Mouse (Mus musculus) MEL (cell line): ENCODE measurements around the gene Anapc15. TPM values are rescaled to one million over a fixed set of nuclear protein-coding genes. Genes with fewer than 3 reads are reported as not detected.

Source experiments
- DNase-seq: peaks from one replicate; pipeline ENCODE4 v3.0.0; 2011; ENCODE audit warnings: low read depth, low spot score
- H3K27ac ChIP-seq: 2 replicates; pipeline ENCODE4 v1.5.1; 2012; ENCODE audit warnings: low read depth, mild to moderate bottlenecking, control low read depth, low read length, moderate library complexity; ENCODE audit not compliant: control insufficient read depth
- H3K27me3 ChIP-seq, 2 experiments: fragments of 150-350 bp in 1 of 2; sonication (generic) in 1 of 2; 2 replicates each; pipeline ENCODE4 v1.6.1; 2012; ENCODE audit warnings: low read length in 2 of 2, mild to moderate bottlenecking in 2 of 2, improper control_type of control experiment in 1 of 2, moderate library complexity in 1 of 2; ENCODE audit not compliant: insufficient read depth in 2 of 2, control insufficient read depth in 1 of 2
- H3K36me3 ChIP-seq, 2 experiments: 2 replicates each; pipeline ENCODE4 v1.6.1; 2012 to 2014; ENCODE audit warnings: low read length in 2 of 2, improper control_type of control experiment in 1 of 2, inconsistent platforms in 1 of 2, mild to moderate bottlenecking in 1 of 2; ENCODE audit not compliant: insufficient read depth in 2 of 2, control insufficient read depth in 1 of 2
- H3K4me1 ChIP-seq, 2 experiments: fragments of 150-350 bp in 1 of 2; sonication (generic) in 1 of 2; 2 replicates each; pipeline ENCODE4 v1.6.1; 2012; ENCODE audit warnings: low read length in 2 of 2, improper control_type of control experiment in 1 of 2, mild to moderate bottlenecking in 1 of 2; ENCODE audit not compliant: insufficient read depth in 2 of 2, control insufficient read depth in 1 of 2
- H3K4me3 ChIP-seq, 2 experiments: fragments of 150-350 bp in 1 of 2; sonication (generic) in 1 of 2; 2 replicates each; pipeline ENCODE4 v1.5.1; 2012; ENCODE audit warnings: low read depth in 2 of 2, low read length in 2 of 2, mild to moderate bottlenecking in 2 of 2, moderate library complexity in 2 of 2, control low read depth in 1 of 2, improper control_type of control experiment in 1 of 2; ENCODE audit not compliant: control insufficient read depth in 1 of 2, insufficient read depth in 1 of 2
- H3K79me2 ChIP-seq: 2 replicates; pipeline ENCODE4 v1.6.1; 2012; ENCODE audit warnings: mild to moderate bottlenecking, low read length, moderate library complexity; ENCODE audit not compliant: control insufficient read depth, poor library complexity, insufficient read depth
- H3K9ac ChIP-seq: 2 replicates; pipeline ENCODE4 v1.6.1; 2012; ENCODE audit warnings: low read depth, mild to moderate bottlenecking, control low read depth, low read length, moderate library complexity; ENCODE audit not compliant: control insufficient read depth, poor library complexity, severe bottlenecking
- H3K9me3 ChIP-seq: fragments of 150-350 bp; sonication (generic); replicated peaks from 2 replicates; pipeline ENCODE4 v1.6.1; 2012; ENCODE audit warnings: mild to moderate bottlenecking, low read length, improper control_type of control experiment, moderate library complexity; ENCODE audit not compliant: insufficient read depth
- BHLHE40 ChIP-seq: IDR thresholded peaks from 2 replicates; pipeline ENCODE4 v1.6.1; 2012; ENCODE audit warnings: low read depth, mild to moderate bottlenecking, inconsistent platforms, low read length, improper control_type of control experiment, borderline replicate concordance
- CHD2 ChIP-seq: IDR thresholded peaks from 2 replicates; pipeline ENCODE4 v1.6.1; 2011; ENCODE audit warnings: low read length, improper control_type of control experiment
- CTCF ChIP-seq, 3 experiments: IDR thresholded peaks in 2 of 3; conservative IDR thresholded peaks in 1 of 3; 2 replicates each; pipeline ENCODE4 v1.5.1; 2011 to 2012; ENCODE audit warnings: low read length in 3 of 3, low read depth in 2 of 3, mild to moderate bottlenecking in 2 of 3, improper control_type of control experiment in 1 of 3, inconsistent platforms in 1 of 3, mixed read lengths in 1 of 3, moderate library complexity in 1 of 3; ENCODE audit not compliant: control insufficient read depth in 1 of 3, insufficient read depth in 1 of 3, poor library complexity in 1 of 3, severe bottlenecking in 1 of 3
- EP300 ChIP-seq, 2 experiments: IDR thresholded peaks; 2 replicates each; pipeline ENCODE4 v1.6.1; 2011; ENCODE audit warnings: improper control_type of control experiment in 2 of 2, low read length in 2 of 2, low read depth in 1 of 2, mild to moderate bottlenecking in 1 of 2
- ETS1 ChIP-seq: IDR thresholded peaks from 2 replicates; pipeline ENCODE4 v1.6.1; 2012; ENCODE audit warnings: low read depth, mild to moderate bottlenecking, inconsistent platforms, low read length, improper control_type of control experiment, moderate library complexity
- HCFC1 ChIP-seq: IDR thresholded peaks from 2 replicates; pipeline ENCODE4 v1.6.1; 2012; ENCODE audit warnings: low read depth, mild to moderate bottlenecking, inconsistent platforms, low read length, improper control_type of control experiment, moderate library complexity
- KAT2A ChIP-seq: conservative IDR thresholded peaks from 2 replicates; pipeline ENCODE4 v1.6.1; 2012; ENCODE audit warnings: low read depth, low read length, improper control_type of control experiment, inconsistent platforms
- MAX ChIP-seq: IDR thresholded peaks from 2 replicates; pipeline ENCODE4 v1.6.1; 2011; ENCODE audit warnings: low read length, improper control_type of control experiment
- NRF1 ChIP-seq: IDR thresholded peaks from 2 replicates; pipeline ENCODE4 v1.6.1; 2014; ENCODE audit warnings: low read depth, mild to moderate bottlenecking, inconsistent platforms, low read length, improper control_type of control experiment, moderate library complexity; ENCODE audit not compliant: poor library complexity, insufficient read depth, severe bottlenecking
- POLR2A ChIP-seq, 2 experiments: IDR thresholded peaks; 2 replicates each; pipeline ENCODE4 v1.6.1; 2011 to 2012; ENCODE audit warnings: low read length in 2 of 2, mild to moderate bottlenecking in 2 of 2, control low read depth in 1 of 2, improper control_type of control experiment in 1 of 2, low read depth in 1 of 2, moderate library complexity in 1 of 2; ENCODE audit not compliant: control insufficient read depth in 1 of 2, insufficient read depth in 1 of 2, poor library complexity in 1 of 2
- POLR2AphosphoS2 ChIP-seq: IDR thresholded peaks from 2 replicates; pipeline ENCODE4 v1.6.1; 2011; ENCODE audit warnings: low read length, improper control_type of control experiment
- POLR2AphosphoS5 ChIP-seq: IDR thresholded peaks from 2 replicates; pipeline ENCODE4 v1.6.1; 2012; ENCODE audit warnings: low read depth, borderline replicate concordance, mild to moderate bottlenecking, inconsistent platforms, low read length, moderate library complexity, mixed read lengths
- RAD21 ChIP-seq: IDR thresholded peaks from 2 replicates; pipeline ENCODE4 v1.6.1; 2011; ENCODE audit warnings: mild to moderate bottlenecking, low read depth, low read length, improper control_type of control experiment
- SIN3A ChIP-seq: IDR thresholded peaks from 2 replicates; pipeline ENCODE4 v1.6.1; 2012; ENCODE audit warnings: low read length, improper control_type of control experiment, inconsistent platforms
- SMC3 ChIP-seq: IDR thresholded peaks from 2 replicates; pipeline ENCODE4 v1.6.1; 2011; ENCODE audit warnings: low read depth, low read length, improper control_type of control experiment
- TAL1 ChIP-seq: IDR thresholded peaks from 2 replicates; pipeline ENCODE4 v1.6.1; 2012; ENCODE audit warnings: mild to moderate bottlenecking, inconsistent platforms, low read length, moderate library complexity, mixed read lengths
- TBP ChIP-seq: IDR thresholded peaks from 2 replicates; pipeline ENCODE4 v1.8.0; 2011; ENCODE audit warnings: low read depth, low read length, improper control_type of control experiment
- TCF12 ChIP-seq: IDR thresholded peaks from 2 replicates; pipeline ENCODE4 v1.6.1; 2014; ENCODE audit warnings: low read depth, mild to moderate bottlenecking, inconsistent platforms, low read length, improper control_type of control experiment, moderate library complexity
- UBTF ChIP-seq: IDR thresholded peaks from 2 replicates; pipeline ENCODE4 v1.6.1; 2012; ENCODE audit warnings: low read depth, mild to moderate bottlenecking, inconsistent platforms, low read length, improper control_type of control experiment, moderate library complexity, borderline replicate concordance; ENCODE audit not compliant: insufficient read depth
- USF1 ChIP-seq: IDR thresholded peaks from 2 replicates; pipeline ENCODE4 v1.6.1; 2014; ENCODE audit warnings: low read depth, mild to moderate bottlenecking, inconsistent platforms, low read length, improper control_type of control experiment, moderate library complexity
- polyA plus RNA-seq, 2 experiments: library from polyadenylated mRNA; stranded (reverse) in 1 of 2; unstranded in 1 of 2; fragments of >175 nt in 1 of 2; fragments of >200 nt in 1 of 2; gene quantifications; 2 replicates each; pipeline versions ENCODE4 v1.2.1 to v1.2.4; 2012; ENCODE audit warnings: low replicate concordance in 2 of 2, low read depth in 1 of 2; ENCODE audit not compliant: insufficient read length in 2 of 2, insufficient read depth in 1 of 2, missing spikeins in 1 of 2
- total RNA-seq: library from RNA; depleted of rRNA; stranded (reverse); fragments of 300-350 nt; gene quantifications from 2 replicates; pipeline ENCODE4 v1.2.3, GENCODE M21; 2012

Anapc15 gene
- total and polyA plus RNA-seq, 3 experiments: 68.7 to 103 TPM; not detected in 1

DNA sequence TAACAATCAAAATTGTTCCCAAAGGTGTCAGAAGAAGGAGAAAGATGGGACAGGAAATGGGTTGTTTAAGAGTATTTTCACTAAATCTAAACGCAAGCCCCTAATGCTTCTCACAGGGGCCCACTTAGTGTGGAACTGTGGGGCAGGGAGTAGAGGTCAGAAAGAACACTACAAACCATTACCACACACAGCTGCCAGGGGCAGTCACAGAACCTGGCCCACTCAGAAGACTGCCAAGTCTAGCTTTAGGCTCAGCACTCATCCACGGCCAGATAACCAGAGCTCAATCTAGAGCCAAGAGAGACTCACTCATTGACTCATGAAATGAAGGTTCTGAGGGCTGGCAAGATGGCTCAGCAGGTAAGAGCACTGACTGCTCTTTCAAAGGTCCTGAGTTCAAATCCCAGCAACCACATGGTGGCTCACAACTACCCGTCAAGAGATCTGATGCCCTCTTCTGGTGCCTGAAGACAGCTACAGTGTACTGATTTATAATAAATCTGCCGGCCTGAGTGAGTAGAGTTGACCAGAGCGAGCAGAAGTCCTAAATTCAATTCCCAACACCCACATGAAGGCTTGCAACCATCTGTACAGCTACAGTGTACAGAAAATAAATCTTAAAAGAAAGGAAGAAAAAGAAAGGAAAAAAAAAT lies 27.9 kb upstream of the Anapc15 start:
- Histone ChIP-seq H3K4me1 (0 out of 4 replicates have a peak, but pooled peaks cover 0 to 5% of the 10 kb centered on the region in 2 experiments), H3K27ac (no peak overlapping the region)
- TF ChIP-seq TBP (0 out of 2 replicates have a peak, but pooled peaks have one; percentile 24), UBTF (no peak), BHLHE40 (no peak), CTCF (IDR thresholded peaks at IDR 0.05 in 2 of 3, conservative IDR thresholded peaks at IDR 0.05 in 1 of 3; ENCODE audit: control insufficient read depth in 1 of 3, insufficient read depth in 1 of 3, low read depth in 2 of 3, low read length in 3 of 3, poor library complexity in 1 of 3, severe bottlenecking in 1 of 3) (peak in 1 of 3 experiments; percentile 24; a peak in 3 of 6 replicates), ETS1 (no peak), POLR2AphosphoS5 (no peak), RAD21 (no peak), TCF12 (no peak), MAX (0 out of 2 replicates have a peak, but pooled peaks have one; percentile 28)
- TF ChIP-seq, all 39 proteins: peak for 3
- H3K27me3 ChIP-seq: no peaks in the 10 kb centered on the region
- no peaks in the 10 kb centered on the region for H3K36me3 ChIP-seq
- H3K79me2 ChIP-seq: peaks cover 3% of the 10 kb centered on the region; the same call in 1 of the 2 replicates
- peak; percentile 21 for DNase-seq
- peak overlapping the region; percentile 81 for H3K9ac ChIP-seq
- H3K9me3 ChIP-seq: no peaks in the 10 kb centered on the region
- peak overlapping the region; percentile 69 to 100 for H3K4me3 ChIP-seq

- Histone ChIP-seq H3K9ac (peak overlapping the region; percentile 81), H3K4me3 (peak overlapping the region; percentile 69 to 100), H3K36me3 (no peaks in the 10 kb centered on the region), H3K4me1 (0 out of 4 replicates have a peak, but pooled peaks cover 0 to 5% of the 10 kb centered on the region in 2 experiments), H3K79me2 (peaks cover 3% of the 10 kb centered on the region; the same call in 1 of the 2 replicates)
- TF ChIP-seq NRF1 (no peak), TAL1 (no peak), UBTF (peak; percentile 88; the same call in 1 of the 2 replicates), USF1 (no peak), MAX (0 out of 2 replicates have a peak, but pooled peaks have one; percentile 11), SMC3 (no peak), SIN3A (peak; percentile 18; the same call in 1 of the 2 replicates), CHD2 (peak; percentile 42; the same call in 1 of the 2 replicates), TCF12 (0 out of 2 replicates have a peak, but pooled peaks have one; percentile 3), POLR2A (IDR thresholded peaks at IDR 0.05; ENCODE audit: control insufficient read depth in 1 of 2, insufficient read depth in 1 of 2, low read depth in 1 of 2, low read length in 2 of 2, poor library complexity in 1 of 2) (peak in 1 of 2 experiments; percentile 48; a peak in 1 of 4 replicates), POLR2AphosphoS2 (no peak), EP300 (IDR thresholded peaks at IDR 0.05; ENCODE audit: low read depth in 1 of 2, low read length in 2 of 2) (peak in 1 of 2 experiments; percentile 28; a peak in 1 of 4 replicates), HCFC1 (peak; percentile 6; the same call in 1 of the 2 replicates), KAT2A (0 out of 2 replicates have a peak, but pooled peaks have one; percentile 17), TBP (no peak)
- TF ChIP-seq, all 39 proteins: peak for 9
- Histone ChIP-seq H3K27ac (peak overlapping the region; percentile 32; the same call in 1 of the 2 replicates), H3K27me3 (no peaks in the 10 kb centered on the region), H3K9me3 (no peaks in the 10 kb centered on the region)
- DNase-seq: peak; percentile 74
Measured at GRCm38 (mm10) chr7:101836271-101837153, 27.0 kb upstream of the Anapc15 start.
